Mouse (Mus musculus): ENCODE data around the gene Gm13694. TPM values are rescaled to one million over a fixed set of nuclear protein-coding genes. Genes with fewer than 3 reads are reported as not detected.
"Not testable (repeated sequence)": the region's sequence is repeated elsewhere in the genome, so short reads cannot be mapped to it uniquely, and the experiment has no call there.

Gm13694 gene
- not detected in 2 replicates for total RNA-seq (2017)

GRCm38 (mm10) chr2:83978633-83979032, at the start of gene Gm13694:
Gm13694 (plus strand) TSS chr2:83978933.
- not testable (repeated sequence) for ATAC-seq (replicated peaks in 1 of 2; ENCODE audit: insufficient read depth in 1 of 2, low FRiP score in 2 of 2, low TSS enrichment in 1 of 2, low read depth in 1 of 2, poor library complexity in 2 of 2, severe bottlenecking in 2 of 2)

GRCm38 (mm10) chr2:83929478-83930088, 49.1 kb upstream of the Gm13694 start:
- peak; percentile 100 for ATAC-seq (replicated peaks in 1 of 2; ENCODE audit: insufficient read depth in 1 of 2, low FRiP score in 2 of 2, low TSS enrichment in 1 of 2, low read depth in 1 of 2, poor library complexity in 2 of 2, severe bottlenecking in 2 of 2)

DNA sequence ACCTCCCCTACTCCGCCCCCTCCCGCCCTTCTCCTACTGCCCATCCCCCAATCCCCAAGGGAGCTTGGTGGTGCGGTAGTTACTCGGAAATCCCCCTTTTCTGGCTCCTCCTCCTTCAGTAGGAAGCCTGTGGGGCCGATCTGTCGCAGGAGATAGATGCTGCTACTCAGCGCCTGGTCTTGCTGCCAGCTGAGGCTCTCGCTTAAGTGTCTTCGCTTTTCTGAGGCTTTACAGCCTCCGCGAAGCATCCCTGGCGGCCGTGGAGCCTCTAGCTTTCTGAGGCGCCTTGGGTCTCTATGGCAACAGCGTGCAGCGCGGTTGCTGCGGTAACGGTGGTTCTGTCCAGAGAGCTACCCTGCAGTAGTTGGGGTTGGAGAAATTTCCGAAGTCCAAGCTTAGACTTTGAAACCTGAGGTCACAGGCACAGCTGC, 37.8 kb upstream of the Gm13694 start, which contains the start of gene Zswim2:
Gene Zswim2, minus strand, starts transcription at position 298 of the 431 bp plus-strand sequence.
- peak; percentile 93 to 98 for ATAC-seq (replicated peaks in 1 of 2; ENCODE audit: insufficient read depth in 1 of 2, low FRiP score in 2 of 2, low TSS enrichment in 1 of 2, low read depth in 1 of 2, poor library complexity in 2 of 2, severe bottlenecking in 2 of 2)

GRCm38 (mm10) chr2:83941378-83941777, 37.4 kb upstream of the Gm13694 start:
- no peak for ATAC-seq (replicated peaks in 1 of 2; ENCODE audit: insufficient read depth in 1 of 2, low FRiP score in 2 of 2, low TSS enrichment in 1 of 2, low read depth in 1 of 2, poor library complexity in 2 of 2, severe bottlenecking in 2 of 2)

DNA sequence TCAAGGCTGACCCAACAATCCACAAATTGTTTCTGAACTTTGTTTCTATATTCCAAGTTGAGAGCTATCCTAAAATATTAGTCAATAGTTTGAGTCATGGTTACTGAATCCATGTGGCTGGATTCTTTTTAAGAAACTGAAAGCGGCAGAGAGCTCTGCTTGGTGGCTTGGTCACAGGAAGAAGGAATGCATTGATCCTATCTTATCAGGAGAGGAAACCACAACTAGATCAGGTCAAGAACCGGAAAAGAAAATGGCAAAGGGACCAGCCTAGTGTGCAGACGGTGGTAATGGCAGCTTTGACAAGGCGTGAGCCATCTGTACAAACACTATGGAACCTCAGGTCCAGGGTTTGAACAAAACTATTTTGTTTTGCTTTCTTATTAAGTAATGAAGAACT, 36.9 kb upstream of the Gm13694 start:
- ATAC-seq (replicated peaks in 1 of 2; ENCODE audit: insufficient read depth in 1 of 2, low FRiP score in 2 of 2, low TSS enrichment in 1 of 2, low read depth in 1 of 2, poor library complexity in 2 of 2, severe bottlenecking in 2 of 2), result peak in 1 of 2 experiments; percentile 26; a peak in 1 of 4 replicates

DNA sequence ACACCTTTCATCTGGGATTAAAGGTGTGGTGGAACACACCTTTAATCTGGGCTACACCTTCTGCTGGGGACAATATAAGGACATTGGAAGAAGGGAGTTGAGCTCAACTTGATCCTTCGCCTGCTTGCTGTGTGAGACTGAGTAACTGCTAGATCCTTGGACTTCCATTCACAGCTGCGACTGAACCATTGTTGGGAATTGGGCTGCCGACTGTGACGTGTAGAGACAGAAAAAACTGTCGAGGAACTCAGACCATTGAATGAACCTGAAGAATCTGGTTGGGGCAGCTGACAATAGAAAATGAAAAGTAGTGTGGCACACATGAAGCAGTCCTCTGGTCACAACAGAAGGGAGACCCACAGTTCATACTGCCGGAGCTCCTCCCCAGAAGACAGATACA, 23.3 kb upstream of the Gm13694 start, which contains the start of gene Gm13698:
Gene Gm13698, plus strand, starts transcription at position 301 of the 400 bp plus-strand sequence.
- ATAC-seq (replicated peaks in 1 of 2; ENCODE audit: insufficient read depth in 1 of 2, low FRiP score in 2 of 2, low TSS enrichment in 1 of 2, low read depth in 1 of 2, poor library complexity in 2 of 2, severe bottlenecking in 2 of 2), result not testable (repeated sequence)

- ATAC-seq (replicated peaks in 1 of 2; ENCODE audit: insufficient read depth in 1 of 2, low FRiP score in 2 of 2, low TSS enrichment in 1 of 2, low read depth in 1 of 2, poor library complexity in 2 of 2, severe bottlenecking in 2 of 2), result not testable (repeated sequence)
These were observed 17.5 kb upstream of the Gm13694 start, which contains the start of gene Gm13693 for GRCm38 (mm10) chr2:83961203-83961602. Gm13693 (plus strand) TSS chr2:83961503.

DNA sequence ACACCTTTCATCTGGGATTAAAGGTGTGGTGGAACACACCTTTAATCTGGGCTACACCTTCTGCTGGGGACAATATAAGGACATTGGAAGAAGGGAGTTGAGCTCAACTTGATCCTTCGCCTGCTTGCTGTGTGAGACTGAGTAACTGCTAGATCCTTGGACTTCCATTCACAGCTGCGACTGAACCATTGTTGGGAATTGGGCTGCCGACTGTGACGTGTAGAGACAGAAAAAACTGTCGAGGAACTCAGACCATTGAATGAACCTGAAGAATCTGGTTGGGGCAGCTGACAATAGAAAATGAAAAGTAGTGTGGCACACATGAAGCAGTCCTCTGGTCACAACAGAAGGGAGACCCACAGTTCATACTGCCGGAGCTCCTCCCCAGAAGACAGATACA, 11.7 kb upstream of the Gm13694 start, which contains the start of gene Gm13695:
Gene Gm13695, plus strand, starts transcription at position 301 of the 400 bp plus-strand sequence.
- ATAC-seq (replicated peaks in 1 of 2; ENCODE audit: insufficient read depth in 1 of 2, low FRiP score in 2 of 2, low TSS enrichment in 1 of 2, low read depth in 1 of 2, poor library complexity in 2 of 2, severe bottlenecking in 2 of 2), result not testable (repeated sequence)

DNA sequence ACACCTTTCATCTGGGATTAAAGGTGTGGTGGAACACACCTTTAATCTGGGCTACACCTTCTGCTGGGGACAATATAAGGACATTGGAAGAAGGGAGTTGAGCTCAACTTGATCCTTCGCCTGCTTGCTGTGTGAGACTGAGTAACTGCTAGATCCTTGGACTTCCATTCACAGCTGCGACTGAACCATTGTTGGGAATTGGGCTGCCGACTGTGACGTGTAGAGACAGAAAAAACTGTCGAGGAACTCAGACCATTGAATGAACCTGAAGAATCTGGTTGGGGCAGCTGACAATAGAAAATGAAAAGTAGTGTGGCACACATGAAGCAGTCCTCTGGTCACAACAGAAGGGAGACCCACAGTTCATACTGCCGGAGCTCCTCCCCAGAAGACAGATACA, 5.9 kb upstream of the Gm13694 start, which contains the start of gene Gm13696:
Gene Gm13696, plus strand, starts transcription at position 301 of the 400 bp plus-strand sequence.
- not testable (repeated sequence) for ATAC-seq (replicated peaks in 1 of 2; ENCODE audit: insufficient read depth in 1 of 2, low FRiP score in 2 of 2, low TSS enrichment in 1 of 2, low read depth in 1 of 2, poor library complexity in 2 of 2, severe bottlenecking in 2 of 2)

DNA sequence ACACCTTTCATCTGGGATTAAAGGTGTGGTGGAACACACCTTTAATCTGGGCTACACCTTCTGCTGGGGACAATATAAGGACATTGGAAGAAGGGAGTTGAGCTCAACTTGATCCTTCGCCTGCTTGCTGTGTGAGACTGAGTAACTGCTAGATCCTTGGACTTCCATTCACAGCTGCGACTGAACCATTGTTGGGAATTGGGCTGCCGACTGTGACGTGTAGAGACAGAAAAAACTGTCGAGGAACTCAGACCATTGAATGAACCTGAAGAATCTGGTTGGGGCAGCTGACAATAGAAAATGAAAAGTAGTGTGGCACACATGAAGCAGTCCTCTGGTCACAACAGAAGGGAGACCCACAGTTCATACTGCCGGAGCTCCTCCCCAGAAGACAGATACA, 5.7 kb downstream of the Gm13694 start, which contains the start of gene Gm13697:
Gene Gm13697, plus strand, starts transcription at position 301 of the 400 bp plus-strand sequence.
- ATAC-seq (replicated peaks in 1 of 2; ENCODE audit: insufficient read depth in 1 of 2, low FRiP score in 2 of 2, low TSS enrichment in 1 of 2, low read depth in 1 of 2, poor library complexity in 2 of 2, severe bottlenecking in 2 of 2), result not testable (repeated sequence)

DNA sequence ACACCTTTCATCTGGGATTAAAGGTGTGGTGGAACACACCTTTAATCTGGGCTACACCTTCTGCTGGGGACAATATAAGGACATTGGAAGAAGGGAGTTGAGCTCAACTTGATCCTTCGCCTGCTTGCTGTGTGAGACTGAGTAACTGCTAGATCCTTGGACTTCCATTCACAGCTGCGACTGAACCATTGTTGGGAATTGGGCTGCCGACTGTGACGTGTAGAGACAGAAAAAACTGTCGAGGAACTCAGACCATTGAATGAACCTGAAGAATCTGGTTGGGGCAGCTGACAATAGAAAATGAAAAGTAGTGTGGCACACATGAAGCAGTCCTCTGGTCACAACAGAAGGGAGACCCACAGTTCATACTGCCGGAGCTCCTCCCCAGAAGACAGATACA, 11.5 kb downstream of the Gm13694 start, which contains the start of gene Gm13691:
Gene Gm13691, plus strand, starts transcription at position 301 of the 400 bp plus-strand sequence.
- not testable (repeated sequence) for ATAC-seq (replicated peaks in 1 of 2; ENCODE audit: insufficient read depth in 1 of 2, low FRiP score in 2 of 2, low TSS enrichment in 1 of 2, low read depth in 1 of 2, poor library complexity in 2 of 2, severe bottlenecking in 2 of 2)

DNA sequence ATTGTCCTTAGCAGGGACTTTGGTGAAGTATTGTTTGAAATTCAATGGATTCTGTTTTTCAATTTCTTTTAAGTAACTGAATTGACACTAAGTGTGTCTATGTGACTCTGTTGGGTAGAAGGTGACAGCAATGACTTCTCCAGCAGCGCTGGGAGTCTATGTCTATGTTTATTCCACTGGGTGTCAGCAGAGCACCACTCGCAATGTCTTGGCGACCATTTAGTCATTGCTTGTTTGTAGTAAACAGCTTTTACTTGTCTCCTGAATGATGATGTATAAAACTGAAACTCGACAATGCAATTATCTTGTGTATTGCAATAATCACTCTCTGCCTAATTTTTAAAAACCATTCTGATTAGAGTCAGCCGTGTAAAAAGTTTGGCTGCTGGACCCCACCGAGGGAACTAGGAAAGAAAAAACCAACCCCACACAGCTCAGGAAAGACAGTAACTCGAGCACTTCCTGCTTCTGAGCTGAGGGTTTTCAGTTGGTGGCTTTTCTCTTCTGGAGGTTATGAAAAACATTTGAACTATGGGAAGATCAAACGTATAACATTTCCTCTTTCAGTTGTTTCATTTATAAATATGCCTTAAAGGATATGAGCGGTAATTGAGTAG, 15.0 kb downstream of the Gm13694 start:
- peak; percentile 96 to 99 for ATAC-seq (replicated peaks in 1 of 2; ENCODE audit: insufficient read depth in 1 of 2, low FRiP score in 2 of 2, low TSS enrichment in 1 of 2, low read depth in 1 of 2, poor library complexity in 2 of 2, severe bottlenecking in 2 of 2)

- ATAC-seq (replicated peaks in 1 of 2; ENCODE audit: insufficient read depth in 1 of 2, low FRiP score in 2 of 2, low TSS enrichment in 1 of 2, low read depth in 1 of 2, poor library complexity in 2 of 2, severe bottlenecking in 2 of 2), result not testable (repeated sequence)
These were observed 15.8 kb downstream of the Gm13694 start for GRCm38 (mm10) chr2:83994526-83994925.

GRCm38 (mm10) chr2:84008913-84009312, 30.2 kb downstream of the Gm13694 start:
- ATAC-seq (replicated peaks in 1 of 2; ENCODE audit: insufficient read depth in 1 of 2, low FRiP score in 2 of 2, low TSS enrichment in 1 of 2, low read depth in 1 of 2, poor library complexity in 2 of 2, severe bottlenecking in 2 of 2), result no peak

- ATAC-seq (replicated peaks in 1 of 2; ENCODE audit: insufficient read depth in 1 of 2, low FRiP score in 2 of 2, low TSS enrichment in 1 of 2, low read depth in 1 of 2, poor library complexity in 2 of 2, severe bottlenecking in 2 of 2), result peak; percentile 69 to 76; a peak in 3 of 4 replicates
These were observed 31.1 kb downstream of the Gm13694 start for GRCm38 (mm10) chr2:84009818-84010217.

- no peak for ATAC-seq (replicated peaks in 1 of 2; ENCODE audit: insufficient read depth in 1 of 2, low FRiP score in 2 of 2, low TSS enrichment in 1 of 2, low read depth in 1 of 2, poor library complexity in 2 of 2, severe bottlenecking in 2 of 2)
These were observed 35.8 kb downstream of the Gm13694 start for GRCm38 (mm10) chr2:84014572-84014971.

GRCm38 (mm10) chr2:84016291-84016690, 37.6 kb downstream of the Gm13694 start:
- ATAC-seq (replicated peaks in 1 of 2; ENCODE audit: insufficient read depth in 1 of 2, low FRiP score in 2 of 2, low TSS enrichment in 1 of 2, low read depth in 1 of 2, poor library complexity in 2 of 2, severe bottlenecking in 2 of 2), result not testable (repeated sequence)

GRCm38 (mm10) chr2:84018330-84018729, 39.6 kb downstream of the Gm13694 start:
- ATAC-seq (replicated peaks in 1 of 2; ENCODE audit: insufficient read depth in 1 of 2, low FRiP score in 2 of 2, low TSS enrichment in 1 of 2, low read depth in 1 of 2, poor library complexity in 2 of 2, severe bottlenecking in 2 of 2), result peak; percentile 33 to 49; a peak in 3 of 4 replicates
